Mouse (Mus musculus) spleen, adult 10 weeks (tissue): ENCODE measurements around the gene H2al1b. TPM values are rescaled to one million over a fixed set of nuclear protein-coding genes. Genes with fewer than 3 reads are reported as not detected.

Experiments
- polyA plus RNA-seq: library from polyadenylated mRNA; stranded (reverse); fragments of 350-450 nt; fragmentation: Illumina TruSeq; extraction: RNeasy Lipid Tissue Mini Kit (QIAGEN cat#74804); gene quantifications from one replicate; pipeline ENCODE4 v1.2.3, GENCODE M21; 2015; ENCODE audit warnings: low replicate concordance; ENCODE audit not compliant: insufficient read depth

The H2al1b gene
- not detected for polyA plus RNA-seq

DNA sequence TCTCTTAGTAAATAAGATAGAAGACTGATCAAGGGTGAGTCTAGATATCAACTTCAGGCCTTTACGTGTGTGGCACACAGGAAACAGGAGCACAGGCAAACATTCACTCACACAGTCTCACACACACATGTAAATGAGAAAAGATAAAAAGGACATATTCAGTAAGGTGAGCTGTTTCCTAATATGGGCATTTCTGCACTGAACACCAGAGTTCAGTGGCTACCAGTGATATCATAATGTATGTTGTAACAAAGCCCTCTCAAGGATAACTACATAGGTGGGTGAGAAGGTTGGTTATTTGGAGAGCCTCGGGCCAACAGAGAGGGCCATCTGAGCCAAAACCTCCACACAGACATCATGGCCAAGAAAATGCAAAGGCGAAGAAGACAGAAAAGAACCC lies at the start of gene H2al1b:
H2al1b (plus strand) TSS at position 301 of the 400 bp plus-strand sequence.

DNA sequence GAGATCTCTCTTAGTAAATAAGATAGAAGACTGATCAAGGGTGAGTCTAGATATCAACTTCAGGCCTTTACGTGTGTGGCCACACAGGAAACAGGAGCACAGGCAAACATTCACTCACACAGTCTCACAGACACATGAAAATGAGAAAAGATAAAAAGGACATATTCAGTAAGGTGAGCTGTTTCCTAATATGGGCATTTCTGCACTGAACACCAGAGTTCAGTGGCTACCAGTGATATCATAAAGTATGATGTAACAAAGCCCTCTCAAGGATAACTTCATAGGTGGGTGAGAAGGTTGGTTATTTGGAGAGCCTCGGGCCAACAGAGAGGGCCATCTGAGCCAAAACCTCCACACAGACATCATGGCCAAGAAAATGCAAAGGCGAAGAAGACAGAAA lies 3.3 kb upstream of the H2al1b start, which contains the start of gene H2al1a:
H2al1a (plus strand) TSS at position 301 of the 400 bp plus-strand sequence.

DNA sequence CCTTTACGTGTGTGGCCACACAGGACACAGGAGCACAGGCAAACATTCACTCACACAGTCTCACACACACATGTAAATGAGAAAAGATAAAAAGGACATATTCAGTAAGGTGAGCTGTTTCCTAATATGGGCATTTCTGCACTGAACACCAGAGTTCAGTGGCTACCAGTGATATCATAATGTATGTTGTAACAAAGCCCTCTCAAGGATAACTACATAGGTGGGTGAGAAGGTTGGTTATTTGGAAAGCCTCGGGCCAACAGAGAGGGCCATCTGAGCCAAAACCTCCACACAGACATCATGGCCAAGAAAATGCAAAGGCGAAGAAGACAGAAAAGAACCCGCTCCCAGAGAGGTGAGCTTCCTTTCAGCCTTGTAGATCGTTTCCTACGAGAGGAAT lies 3.1 kb downstream of the H2al1b start, which contains the start of gene H2al1c:
H2al1c (plus strand) TSS at position 301 of the 400 bp plus-strand sequence.

DNA sequence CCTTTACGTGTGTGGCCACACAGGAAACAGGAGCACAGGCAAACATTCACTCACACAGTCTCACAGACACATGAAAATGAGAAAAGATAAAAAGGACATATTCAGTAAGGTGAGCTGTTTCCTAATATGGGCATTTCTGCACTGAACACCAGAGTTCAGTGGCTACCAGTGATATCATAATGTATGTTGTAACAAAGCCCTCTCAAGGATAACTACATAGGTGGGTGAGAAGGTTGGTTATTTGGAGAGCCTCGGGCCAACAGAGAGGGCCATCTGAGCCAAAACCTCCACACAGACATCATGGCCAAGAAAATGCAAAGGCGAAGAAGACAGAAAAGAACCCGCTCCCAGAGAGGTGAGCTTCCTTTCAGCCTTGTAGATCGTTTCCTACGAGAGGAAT lies 6.3 kb downstream of the H2al1b start, which contains the start of gene H2al1d:
H2al1d (plus strand) TSS at position 301 of the 400 bp plus-strand sequence.

DNA sequence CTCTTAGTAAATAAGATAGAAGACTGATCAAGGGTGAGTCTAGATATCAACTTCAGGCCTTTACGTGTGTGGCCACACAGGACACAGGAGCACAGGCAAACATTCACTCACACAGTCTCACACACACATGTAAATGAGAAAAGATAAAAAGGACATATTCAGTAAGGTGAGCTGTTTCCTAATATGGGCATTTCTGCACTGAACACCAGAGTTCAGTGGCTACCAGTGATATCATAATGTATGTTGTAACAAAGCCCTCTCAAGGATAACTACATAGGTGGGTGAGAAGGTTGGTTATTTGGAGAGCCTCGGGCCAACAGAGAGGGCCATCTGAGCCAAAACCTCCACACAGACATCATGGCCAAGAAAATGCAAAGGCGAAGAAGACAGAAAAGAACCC lies 9.4 kb downstream of the H2al1b start, which contains the start of gene H2al1e:
H2al1e (plus strand) TSS at position 301 of the 400 bp plus-strand sequence.

DNA sequence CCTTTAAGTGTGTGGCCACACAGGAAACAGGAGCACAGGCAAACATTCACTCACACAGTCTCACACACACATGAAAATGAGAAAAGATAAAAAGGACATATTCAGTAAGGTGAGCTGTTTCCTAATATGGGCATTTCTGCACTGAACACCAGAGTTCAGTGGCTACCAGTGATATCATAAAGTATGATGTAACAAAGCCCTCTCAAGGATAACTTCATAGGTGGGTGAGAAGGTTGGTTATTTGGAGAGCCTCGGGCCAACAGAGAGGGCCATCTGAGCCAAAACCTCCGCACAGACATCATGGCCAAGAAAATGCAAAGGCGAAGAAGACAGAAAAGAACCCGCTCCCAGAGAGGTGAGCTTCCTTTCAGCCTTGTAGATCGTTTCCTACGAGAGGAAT lies 12.6 kb downstream of the H2al1b start, which contains the start of gene H2al1f:
H2al1f (plus strand) TSS at position 301 of the 400 bp plus-strand sequence.

DNA sequence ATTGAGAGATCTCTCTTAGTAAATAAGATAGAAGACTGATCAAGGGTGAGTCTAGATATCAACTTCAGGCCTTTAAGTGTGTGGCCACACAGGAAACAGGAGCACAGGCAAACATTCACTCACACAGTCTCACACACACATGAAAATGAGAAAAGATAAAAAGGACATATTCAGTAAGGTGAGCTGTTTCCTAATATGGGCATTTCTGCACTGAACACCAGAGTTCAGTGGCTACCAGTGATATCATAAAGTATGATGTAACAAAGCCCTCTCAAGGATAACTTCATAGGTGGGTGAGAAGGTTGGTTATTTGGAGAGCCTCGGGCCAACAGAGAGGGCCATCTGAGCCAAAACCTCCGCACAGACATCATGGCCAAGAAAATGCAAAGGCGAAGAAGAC lies 15.7 kb downstream of the H2al1b start, which contains the start of gene H2al1g:
H2al1g (plus strand) TSS at position 301 of the 400 bp plus-strand sequence.

DNA sequence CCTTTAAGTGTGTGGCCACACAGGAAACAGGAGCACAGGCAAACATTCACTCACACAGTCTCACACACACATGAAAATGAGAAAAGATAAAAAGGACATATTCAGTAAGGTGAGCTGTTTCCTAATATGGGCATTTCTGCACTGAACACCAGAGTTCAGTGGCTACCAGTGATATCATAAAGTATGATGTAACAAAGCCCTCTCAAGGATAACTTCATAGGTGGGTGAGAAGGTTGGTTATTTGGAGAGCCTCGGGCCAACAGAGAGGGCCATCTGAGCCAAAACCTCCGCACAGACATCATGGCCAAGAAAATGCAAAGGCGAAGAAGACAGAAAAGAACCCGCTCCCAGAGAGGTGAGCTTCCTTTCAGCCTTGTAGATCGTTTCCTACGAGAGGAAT lies 19.0 kb downstream of the H2al1b start, which contains the start of gene H2al1h:
H2al1h (plus strand) TSS at position 301 of the 400 bp plus-strand sequence.

DNA sequence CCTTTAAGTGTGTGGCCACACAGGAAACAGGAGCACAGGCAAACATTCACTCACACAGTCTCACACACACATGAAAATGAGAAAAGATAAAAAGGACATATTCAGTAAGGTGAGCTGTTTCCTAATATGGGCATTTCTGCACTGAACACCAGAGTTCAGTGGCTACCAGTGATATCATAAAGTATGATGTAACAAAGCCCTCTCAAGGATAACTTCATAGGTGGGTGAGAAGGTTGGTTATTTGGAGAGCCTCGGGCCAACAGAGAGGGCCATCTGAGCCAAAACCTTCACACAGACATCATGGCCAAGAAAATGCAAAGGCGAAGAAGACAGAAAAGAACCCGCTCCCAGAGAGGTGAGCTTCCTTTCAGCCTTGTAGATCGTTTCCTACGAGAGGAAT lies 22.1 kb downstream of the H2al1b start, which contains the start of gene H2al1i:
H2al1i (plus strand) TSS at position 301 of the 400 bp plus-strand sequence.

DNA sequence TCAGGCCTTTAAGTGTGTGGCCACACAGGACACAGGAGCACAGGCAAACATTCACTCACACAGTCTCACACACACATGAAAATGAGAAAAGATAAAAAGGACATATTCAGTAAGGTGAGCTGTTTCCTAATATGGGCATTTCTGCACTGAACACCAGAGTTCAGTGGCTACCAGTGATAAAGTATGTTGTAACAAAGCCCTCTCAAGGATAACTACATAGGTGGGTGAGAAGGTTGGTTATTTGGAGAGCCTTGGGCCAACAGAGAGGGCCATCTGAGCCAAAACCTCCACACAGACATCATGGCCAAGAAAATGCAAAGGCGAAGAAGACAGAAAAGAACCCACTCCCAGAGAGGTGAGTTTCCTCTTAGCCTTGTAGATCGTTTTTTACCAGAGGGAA lies 25.3 kb downstream of the H2al1b start, which contains the start of gene H2al1j:
H2al1j (plus strand) TSS at position 301 of the 400 bp plus-strand sequence.

Other genes starting within 250 kb of the H2al1b start
- not detected for gene H2al1a, start 3.2 kb upstream of the H2al1b start, polyA plus RNA-seq
- gene H2al1c, start 3.2 kb downstream of the H2al1b start, polyA plus RNA-seq: not detected
- gene H2al1d, start 6.4 kb downstream of the H2al1b start, polyA plus RNA-seq: not detected
- not detected for gene H2al1e, start 9.5 kb downstream of the H2al1b start, polyA plus RNA-seq
- not detected for gene H2al1f, start 12.7 kb downstream of the H2al1b start, polyA plus RNA-seq
- gene H2al1g, start 15.8 kb downstream of the H2al1b start, polyA plus RNA-seq: not detected
- not detected for gene H2al1h, start 19.1 kb downstream of the H2al1b start, polyA plus RNA-seq
- not detected for gene H2al1i, start 22.2 kb downstream of the H2al1b start, polyA plus RNA-seq
- not detected for gene H2al1j, start 25.4 kb downstream of the H2al1b start, polyA plus RNA-seq